Mouse (Mus musculus) heart, postnatal 25 days (tissue): ENCODE results near the gene Hs6st3. TPM values are rescaled to one million over a fixed set of nuclear protein-coding genes. Genes with fewer than 3 reads are reported as not detected.
"Not testable (repeated sequence)": the region's sequence is repeated elsewhere in the genome, so short reads cannot be mapped to it uniquely, and the experiment has no call there.

Source experiments
- DNase-seq: peaks from one replicate; pipeline ENCODE4 v3.0.0; 2022; ENCODE audit warnings: low spot score
- intact Hi-C: fragments of 180-260 bp; cut with DNase I; formaldehyde crosslinking; loops from one replicate; pipeline ENCODE4 v1.15.1; 2025
- total RNA-seq, 2 experiments: library from RNA; stranded (reverse); gene quantifications; 2 replicates each; pipeline ENCODE4 v1.2.3; 2021

The Hs6st3 gene
- total RNA-seq, 2 experiments from 2014 or later = not detected

DNA sequence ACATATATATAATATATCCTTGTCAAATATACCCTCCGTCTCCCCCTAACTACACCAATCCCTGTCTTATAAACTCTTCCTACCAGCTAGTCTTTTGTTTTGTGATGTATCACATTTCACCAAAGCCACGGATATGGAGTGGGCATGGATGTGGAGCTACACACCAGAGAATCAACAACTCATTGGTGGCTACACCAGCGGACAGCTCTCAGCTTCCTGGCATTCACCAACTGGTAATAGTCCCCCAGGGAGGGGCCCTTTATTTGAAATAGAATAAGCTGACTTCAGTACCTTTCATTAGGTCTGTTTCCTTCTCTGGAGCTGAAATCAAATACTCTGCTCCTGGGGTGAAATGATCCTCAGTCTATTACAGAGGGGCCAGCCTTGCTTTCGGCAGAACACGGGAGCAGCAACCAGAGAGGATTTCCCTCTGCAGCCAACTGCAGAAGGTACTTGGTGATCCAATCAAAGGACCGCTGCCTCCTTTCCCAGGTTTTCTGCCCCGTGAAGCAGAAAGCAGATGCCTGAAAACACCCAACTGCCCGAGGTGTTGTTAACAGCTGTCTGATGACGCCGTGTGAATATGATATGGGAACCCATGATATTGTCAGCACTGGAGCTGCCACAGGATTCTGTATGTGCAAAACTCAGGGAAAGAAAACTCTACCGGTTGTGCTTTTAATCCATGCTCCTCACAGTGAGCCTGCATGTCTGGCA is 271.4 kb downstream of the Hs6st3 start:
- intact Hi-C loops = no loop called here
- no peak for DNase-seq

DNA sequence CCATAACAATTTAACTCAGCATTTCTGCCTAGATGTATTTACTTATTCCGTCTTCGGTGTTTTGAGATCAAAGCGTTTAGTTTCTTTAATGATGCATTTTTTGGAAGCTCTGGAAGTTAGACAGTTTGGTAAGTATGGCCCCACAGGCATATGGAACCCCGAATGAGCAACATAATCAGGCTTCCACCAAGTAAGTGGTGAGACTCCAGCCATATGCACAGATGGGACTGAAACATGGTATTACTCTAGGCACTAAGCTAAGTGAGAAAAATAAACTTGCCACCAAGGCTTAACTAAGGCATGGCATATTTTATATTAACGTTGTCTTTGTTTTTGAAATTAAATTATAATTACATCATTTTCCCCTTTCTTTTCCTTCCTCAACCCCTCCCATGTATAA is 284.8 kb downstream of the Hs6st3 start:
- intact Hi-C loops = no loop called here
- no peak for DNase-seq

DNA sequence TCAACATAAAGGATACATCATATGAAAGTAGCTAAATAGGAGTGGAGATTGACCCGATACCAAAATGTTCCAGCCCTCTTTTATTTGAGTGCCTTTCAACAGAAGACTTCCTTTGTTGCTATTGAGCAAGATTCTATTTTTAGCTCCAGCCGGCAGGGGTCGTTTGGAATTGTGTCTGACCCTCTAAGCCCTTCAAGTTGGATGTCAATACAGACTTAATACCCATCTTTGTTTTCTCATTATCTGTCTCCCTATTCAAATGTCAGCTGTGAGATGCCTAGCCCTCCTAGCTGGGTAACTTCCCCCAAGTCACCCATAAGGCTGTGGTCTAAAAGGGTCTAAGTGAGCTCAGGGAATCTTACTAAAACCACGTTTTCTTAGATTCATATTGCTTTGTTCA is 312.3 kb downstream of the Hs6st3 start:
- DNase-seq = no peak
- intact Hi-C loops = no loop called here

DNA sequence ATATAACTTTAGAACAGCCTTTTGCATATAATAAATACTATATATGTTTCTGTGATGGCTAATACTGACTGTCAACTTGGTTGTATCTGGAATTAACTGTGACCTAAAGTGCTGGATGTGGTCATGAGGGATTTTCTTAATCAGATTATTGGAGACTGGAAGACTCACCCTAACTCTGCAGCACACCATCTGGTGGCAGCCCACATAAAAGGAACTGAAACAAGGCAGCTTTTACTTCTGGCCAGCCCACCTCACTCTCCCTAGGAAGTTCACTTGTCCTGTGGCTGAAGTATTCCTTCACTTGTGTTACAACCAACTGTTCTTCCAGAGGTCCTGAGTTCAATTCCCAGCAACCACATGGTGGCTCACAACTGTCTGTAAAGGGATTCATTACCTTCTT is 313.5 kb downstream of the Hs6st3 start:
- intact Hi-C loops = no loop called here

DNA sequence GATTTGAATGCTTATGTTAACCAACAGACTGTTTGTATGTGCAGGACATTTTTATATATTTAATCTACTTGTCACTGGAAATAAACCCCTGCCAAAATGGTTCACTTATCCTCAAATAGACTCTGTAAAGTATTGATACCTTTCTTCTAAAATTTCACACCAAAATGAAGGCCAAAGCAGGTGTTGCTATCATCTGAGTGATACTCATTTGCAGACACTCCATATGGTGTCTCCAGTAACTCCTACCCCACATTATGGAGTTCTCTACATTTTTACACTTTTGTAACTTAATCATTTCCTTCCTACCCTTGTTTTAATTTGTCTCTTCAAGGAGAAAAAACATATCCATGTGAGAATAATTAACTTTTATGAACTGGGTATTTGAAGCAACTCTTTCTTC is 314.2 kb downstream of the Hs6st3 start:
- intact Hi-C loops = no loop called here
- no peak for DNase-seq

More for the DNA sequence above, 313.5 kb downstream of the Hs6st3 start:
- no peak for DNase-seq

DNA sequence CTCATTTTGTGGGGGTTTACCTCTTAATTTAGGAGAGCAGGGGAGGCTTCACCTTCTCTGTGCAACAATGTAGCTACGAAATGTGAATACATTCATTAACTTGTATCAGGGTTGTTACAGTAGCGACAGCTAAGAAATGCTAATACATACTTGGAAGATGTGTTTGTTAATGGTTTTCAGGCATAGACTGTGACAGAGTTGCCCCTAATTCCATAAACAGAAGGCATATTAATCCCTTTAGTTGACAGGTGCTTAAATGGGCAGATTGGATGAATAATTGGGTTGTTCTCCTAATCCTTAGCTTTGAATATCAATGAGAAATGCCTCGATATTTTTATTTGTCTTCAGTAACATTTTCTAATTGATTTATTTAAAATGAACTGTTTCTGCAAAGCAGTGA is 314.7 kb downstream of the Hs6st3 start:
- intact Hi-C loops = no loop called here
- no peak for DNase-seq

DNA sequence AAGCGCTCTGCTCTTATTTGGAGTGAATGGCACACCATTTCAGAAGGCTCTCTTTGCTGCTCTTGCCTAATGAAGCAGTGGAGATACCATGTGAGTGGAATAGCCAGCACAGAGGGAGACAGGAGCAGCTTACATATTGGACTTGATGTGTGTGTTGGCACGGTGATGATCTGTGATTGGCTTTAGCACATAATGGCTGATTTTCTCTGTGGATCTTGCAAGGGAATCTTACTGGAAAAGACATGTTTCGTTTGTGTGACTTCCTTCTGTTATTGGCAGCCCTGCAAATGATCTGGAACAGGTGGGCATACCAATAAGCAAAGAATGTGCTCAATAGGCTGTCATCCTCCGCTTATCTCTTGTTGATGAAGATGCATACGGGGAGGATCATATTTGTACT is 326.2 kb downstream of the Hs6st3 start:
- DNase-seq = no peak
- intact Hi-C loops = no loop called here

DNA sequence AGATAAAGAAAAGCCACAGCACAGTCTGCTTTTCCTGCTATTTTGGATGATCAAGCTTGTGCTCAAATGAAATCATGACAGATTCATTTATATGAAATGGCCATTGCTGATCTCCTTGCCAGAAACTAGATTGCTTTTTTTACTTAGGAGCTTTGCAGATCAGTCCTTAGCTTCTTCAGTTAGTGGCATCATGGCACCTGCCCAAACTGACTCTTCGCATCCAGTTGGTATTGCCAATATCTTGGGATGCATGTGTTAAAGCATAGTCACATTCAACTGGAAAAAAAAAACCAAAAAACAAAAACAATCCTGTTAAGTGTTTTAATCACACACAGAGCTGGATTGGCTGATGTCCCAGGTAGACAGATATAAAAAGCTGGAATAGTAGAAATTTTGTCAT is 326.7 kb downstream of the Hs6st3 start:
- DNase-seq = no peak
- intact Hi-C loops = no loop called here

DNA sequence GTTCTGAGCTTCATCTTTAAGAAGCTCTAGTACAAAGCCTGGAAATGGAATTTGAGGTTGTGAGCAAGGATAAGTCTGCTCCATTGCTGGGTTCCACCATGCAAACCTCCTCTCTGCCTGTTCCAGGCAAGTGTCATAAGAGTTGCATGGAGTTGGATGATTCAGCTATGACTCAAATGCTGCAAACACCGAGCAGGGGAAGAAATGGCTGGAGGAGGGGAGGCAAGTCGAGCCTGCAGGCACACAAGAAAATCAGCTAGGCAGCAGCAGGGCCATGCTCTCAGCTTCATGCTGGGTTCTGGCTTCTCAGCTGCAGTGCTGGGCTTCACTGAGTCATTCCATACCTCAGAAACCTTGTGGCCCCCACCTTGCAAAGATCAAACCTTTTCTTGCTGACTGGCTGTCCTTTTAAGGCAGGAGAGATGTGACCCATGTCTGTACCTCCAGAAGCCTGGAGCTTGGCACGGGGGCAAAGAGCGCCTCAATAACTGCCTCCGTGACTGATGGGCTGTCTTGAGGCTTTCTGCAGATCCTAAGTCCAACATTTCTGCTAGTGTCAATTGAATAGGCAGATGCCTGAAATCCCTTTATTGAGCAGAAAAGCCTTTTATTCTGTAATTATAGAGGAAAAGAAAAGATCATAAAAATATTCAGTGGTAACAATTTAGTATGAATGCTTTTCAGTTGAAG is 328.9 kb downstream of the Hs6st3 start:
- no peak for DNase-seq
- intact Hi-C loops = no loop called here

DNA sequence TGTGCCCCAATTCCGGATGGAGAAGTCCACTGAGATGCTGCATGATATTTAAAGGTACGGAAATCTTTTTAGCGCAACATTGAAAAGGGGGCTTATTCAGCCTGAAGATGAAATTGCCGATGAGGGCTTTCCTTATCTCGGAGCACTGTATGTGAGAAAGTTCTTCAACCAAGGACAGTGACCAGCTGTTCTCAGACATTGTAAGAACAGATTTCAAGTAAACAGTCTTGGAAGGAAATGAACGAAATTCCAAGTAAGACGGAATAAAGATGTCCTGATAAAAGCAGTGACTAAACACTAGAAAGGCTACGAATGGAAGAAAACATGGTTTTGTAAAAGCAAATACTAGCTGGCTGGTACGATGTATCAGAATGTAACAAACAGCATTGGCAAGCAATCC is 338.4 kb downstream of the Hs6st3 start:
- intact Hi-C loops = no loop called here
- DNase-seq = no peak

DNA sequence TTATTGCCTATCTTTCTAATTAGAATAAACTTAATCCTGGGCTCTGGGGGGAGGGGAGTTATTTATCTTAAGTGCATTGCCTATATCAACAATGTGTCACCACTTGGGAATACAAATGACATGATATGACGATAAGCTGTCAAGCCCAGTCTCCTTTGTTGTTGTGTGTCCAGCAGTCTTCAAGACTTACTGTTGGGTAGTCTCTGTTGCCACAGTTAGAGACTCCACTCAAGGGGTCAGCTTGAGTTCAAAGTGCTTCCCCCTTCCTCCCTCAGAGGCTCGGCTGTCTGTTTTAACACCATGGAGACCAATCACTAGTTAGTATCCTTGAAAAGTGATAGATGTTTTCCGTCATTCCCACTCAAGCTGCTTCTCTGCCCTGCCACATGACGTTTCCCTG is 339.7 kb downstream of the Hs6st3 start:
- intact Hi-C loops = no loop called here
- no peak for DNase-seq

DNA sequence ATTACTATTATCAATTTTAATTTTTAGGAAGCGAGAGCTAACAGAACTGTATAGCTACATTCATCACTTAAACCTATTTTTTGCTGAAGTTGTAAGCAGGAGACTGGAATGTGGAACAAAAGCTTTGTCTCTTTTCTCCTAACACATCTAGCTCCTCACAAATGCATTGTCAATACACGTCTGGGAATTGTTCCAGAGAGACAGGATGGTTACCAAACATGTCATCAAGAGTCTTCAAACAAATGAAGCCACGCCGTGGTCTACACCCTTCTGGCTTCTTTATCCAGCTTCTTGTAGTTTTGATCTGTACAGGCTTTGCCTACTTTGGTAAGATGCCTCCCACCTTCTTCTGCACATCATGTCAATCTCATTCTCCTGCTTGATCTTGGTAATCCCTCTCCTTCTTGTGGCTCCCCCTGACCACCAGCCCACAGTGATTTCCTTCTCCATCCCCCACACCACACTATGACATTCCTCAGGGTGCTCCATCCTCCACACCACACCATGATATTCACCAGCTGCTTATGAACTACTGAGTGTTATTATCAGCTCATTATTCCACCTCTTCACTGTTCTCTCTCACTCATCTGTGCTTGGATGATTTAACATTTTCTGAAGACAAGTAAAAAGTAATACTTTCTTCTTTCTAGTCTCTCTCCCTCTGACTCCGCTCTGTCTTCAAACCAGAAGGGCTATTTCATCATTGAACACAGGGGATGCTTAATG is 351.0 kb downstream of the Hs6st3 start:
- intact Hi-C loops = no loop called here

DNA sequence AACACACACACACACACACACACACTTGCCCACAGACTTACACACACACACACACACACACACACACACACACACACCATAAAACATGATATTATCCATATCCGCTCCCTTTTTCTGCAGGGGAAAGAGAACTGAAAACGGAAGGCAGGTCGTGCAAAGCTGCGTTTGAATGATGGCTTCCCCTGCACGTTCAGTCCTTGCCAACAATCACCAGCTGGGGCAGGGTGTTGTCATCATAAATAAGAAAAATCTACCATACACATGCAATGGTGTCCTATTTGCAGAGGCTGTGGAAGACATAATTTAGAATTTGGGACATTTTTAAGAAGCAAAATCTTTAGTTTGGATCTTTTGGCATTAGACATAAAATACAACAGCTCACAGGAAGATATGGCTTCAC is 382.5 kb downstream of the Hs6st3 start:
- DNase-seq = no peak
- intact Hi-C loops = no loop called here

More for the DNA sequence above, 351.0 kb downstream of the Hs6st3 start:
- DNase-seq = no peak

DNA sequence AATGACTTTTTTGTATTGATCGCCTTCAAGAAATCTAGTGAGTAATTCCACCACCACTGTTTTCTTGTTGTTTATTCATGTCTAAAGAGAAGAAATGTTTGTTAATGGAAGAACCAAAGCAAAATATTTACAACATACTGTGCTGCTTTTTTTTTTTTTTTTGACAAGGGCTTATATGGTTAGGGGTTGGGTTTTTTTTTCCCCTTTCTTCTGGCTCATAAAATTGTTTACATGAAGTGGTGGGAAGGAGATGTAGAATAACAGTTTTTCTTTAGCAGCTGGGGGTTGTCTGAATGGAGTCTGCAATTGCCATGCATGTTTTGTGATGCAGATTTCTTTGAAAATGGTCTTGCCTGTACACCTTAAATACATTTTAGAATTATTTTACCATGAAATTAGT is 382.9 kb downstream of the Hs6st3 start:
- DNase-seq = no peak
- intact Hi-C loops = no loop called here

DNA sequence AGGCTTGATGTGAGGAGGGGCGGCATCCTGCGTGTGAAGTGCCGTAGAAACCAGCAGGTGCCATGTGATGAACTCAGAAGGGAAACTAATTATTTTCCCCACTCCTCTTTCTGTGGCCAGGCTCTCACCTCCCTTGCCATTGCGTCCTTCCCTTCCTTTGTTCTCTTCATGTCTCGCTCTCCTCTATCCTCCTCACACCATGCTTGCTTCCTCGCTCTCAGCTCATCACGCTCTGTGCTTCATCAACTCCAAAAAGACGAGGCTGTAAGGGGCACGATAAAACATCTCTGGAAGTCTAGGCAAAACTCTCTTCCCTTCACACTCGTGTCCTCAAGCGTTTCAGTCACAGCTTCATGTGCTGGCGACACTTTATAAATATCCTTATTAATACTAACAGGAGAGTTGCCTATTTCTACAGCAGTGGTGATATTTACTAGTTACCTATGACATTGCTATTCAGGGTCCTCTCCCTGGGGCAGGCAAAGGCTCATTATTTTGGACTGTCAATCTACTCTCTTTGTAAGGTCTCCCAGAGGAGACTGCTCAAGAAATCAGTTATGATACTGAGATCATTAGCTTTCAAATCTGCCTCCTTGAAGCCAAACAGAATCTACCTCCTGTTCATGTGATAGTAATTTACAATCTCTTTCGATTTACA is 394.9 kb downstream of the Hs6st3 start:
- DNase-seq = no peak
- intact Hi-C loops = no loop called here

DNA sequence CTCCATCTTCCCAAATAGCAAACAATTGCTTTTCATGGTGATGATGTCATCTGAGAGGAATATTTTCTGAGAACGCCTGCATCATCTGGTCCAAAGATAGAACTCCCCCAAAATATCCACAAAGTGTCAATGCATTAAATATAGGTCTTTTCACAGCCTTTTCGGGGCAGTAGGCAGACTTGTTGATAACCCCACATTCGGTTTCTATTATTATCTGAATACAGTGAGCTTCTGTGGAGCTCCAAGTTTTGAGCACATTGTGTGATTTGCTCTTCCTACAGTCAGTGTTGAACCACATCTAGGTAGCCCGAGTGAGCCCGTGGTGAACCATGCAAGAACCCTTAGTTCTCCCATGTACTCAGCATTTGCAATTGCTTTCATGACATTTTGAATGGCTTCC is 402.4 kb downstream of the Hs6st3 start:
- intact Hi-C loops = no loop called here
- DNase-seq = no peak

DNA sequence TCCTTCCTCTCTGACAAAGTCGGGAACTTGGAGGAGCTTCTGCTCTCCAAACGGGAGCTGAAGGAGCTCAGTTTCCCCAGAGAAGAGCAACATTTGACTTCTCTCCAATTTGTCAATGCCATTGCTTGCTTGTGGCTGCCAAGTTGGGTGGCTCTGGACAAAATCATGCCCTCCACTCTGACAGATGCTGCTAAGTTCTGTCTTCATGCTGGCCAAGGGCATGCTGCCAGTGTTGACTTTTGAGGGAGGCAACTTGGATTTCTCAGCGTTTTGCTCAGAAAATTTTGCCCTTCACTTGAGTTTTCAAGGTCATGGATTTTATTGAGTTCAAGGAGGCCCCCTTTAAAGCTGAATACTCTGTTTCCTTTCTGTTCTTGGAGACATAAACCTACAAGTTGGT is 406.5 kb downstream of the Hs6st3 start:
- intact Hi-C loops = no loop called here

DNA sequence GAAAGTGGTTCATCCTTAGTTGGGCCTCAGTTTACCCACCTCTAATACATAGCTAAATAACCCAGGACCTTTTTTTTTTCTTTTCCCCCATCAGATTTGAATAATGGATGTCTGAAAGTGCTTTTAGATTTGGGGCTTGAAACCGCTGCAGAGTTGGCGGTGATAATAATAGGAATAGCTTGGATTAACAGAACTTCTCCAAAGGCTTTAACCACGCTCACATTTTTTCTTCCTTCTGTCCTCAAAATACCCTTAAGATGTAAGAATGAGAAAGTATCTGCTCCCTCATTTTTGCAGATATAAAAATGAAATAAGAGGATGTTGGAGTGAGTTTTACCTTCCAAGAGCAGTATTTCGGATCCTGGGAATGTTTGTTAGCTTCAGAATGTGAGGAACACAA is 420.2 kb downstream of the Hs6st3 start:
- DNase-seq = no peak
- intact Hi-C loops = no loop called here

More for the DNA sequence above, 406.5 kb downstream of the Hs6st3 start:
- no peak for DNase-seq

DNA sequence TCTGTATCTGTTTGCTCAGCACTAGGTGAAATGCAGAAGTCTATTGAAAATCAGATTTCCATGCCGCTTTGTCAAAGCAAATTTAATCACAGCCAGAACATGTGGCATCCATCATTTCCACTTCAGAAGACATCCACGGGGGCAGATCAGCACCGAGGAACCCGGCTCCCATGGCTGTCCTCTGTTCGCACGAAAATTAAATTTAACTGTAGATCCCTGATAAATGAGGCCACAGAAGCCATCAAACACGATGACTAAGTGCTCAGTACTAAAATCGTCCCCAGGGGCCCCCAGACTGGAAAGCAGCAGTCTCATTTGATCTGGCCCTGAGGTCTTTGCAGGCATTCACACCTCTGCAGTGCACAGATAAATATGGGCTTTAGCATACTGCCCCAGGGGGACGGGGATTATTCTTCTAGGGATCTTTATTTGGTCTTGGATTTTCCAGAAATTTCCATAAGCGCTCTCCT is 443.9 kb downstream of the Hs6st3 start:
- no peak for DNase-seq
- intact Hi-C loops = no loop called here

DNA sequence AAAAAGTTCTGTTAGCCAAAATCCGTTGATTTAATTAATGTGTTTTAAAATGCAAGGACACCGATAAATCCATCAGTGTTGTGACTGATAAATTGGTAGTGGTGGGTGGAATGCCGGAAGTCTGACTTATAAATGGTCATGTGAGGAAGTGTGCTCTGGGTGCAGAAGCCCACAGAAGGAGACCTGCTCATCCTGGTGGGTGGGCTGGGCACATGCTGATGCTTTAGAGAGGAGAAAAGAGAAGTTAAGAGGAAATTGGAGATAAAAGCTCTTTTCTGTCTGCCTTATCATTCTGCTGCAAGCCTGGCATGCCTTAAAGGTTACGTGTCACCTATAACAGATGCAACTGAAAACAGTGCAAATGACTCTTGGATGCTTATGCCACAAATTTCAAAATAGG is 446.9 kb downstream of the Hs6st3 start:
- no peak for DNase-seq
- intact Hi-C loops = no loop called here

DNA sequence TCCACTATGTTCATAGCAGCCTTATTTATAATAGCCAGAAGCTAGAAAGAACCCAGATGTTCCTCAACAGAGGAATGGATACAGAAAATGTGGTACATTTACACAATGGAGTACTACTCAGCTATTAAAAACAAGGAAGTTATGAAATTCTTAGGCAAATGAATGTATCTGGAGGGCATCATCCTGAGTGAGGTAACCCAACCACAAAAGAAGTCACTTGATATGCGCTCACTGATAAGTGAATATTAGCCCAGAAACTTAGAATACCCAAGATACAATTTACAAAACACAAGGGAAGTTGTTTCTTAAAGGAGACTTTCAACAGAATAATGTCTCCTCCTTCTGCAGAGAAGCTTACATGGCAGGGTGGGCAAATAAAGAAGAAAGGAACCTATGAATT is 449.2 kb downstream of the Hs6st3 start:
- intact Hi-C loops = not testable (repeated sequence)

More for the DNA sequence above, 449.2 kb downstream of the Hs6st3 start:
- DNase-seq = not testable (repeated sequence)
